Mouse (Mus musculus) gastrocnemius, postnatal 36 days (tissue): ENCODE data around the gene Srpr. TPM values are rescaled to one million over a fixed set of nuclear protein-coding genes. Genes with fewer than 3 reads are reported as not detected.

Source experiments
- DNase-seq, 2 experiments: peaks; one replicate each; pipeline ENCODE4 v3.0.0; 2022
- intact Hi-C: fragments of 180-260 bp; cut with DNase I; formaldehyde crosslinking; loops from one replicate; pipeline ENCODE4 v1.15.1; 2025
- total RNA-seq, 2 experiments: library from RNA; stranded (reverse); gene quantifications; 2 replicates each; pipeline ENCODE4 v1.2.3; 2021

Gene Srpr
- total RNA-seq, 2 experiments from 2014 or later: 190 to 215 TPM

DNA sequence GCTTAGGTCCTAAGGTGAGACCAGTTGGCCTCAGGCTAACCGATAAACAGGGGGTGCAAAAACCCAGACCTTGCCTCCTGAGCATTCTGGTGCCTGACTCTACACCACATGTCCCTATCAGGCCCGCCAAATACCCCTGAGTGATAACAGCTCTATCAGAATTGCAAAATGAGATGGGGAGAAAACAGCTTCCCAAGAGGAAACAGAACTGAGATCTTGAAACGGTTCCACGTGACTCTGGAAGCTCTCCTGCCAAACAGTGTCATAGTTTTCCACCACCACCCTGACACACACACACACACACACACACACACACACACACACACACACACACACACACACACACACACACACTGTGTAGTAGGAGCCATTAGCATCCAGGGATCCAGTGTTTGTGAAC, 90.9 kb downstream of the Srpr start:
- no peak for DNase-seq
- intact Hi-C loops: no loop called here

DNA sequence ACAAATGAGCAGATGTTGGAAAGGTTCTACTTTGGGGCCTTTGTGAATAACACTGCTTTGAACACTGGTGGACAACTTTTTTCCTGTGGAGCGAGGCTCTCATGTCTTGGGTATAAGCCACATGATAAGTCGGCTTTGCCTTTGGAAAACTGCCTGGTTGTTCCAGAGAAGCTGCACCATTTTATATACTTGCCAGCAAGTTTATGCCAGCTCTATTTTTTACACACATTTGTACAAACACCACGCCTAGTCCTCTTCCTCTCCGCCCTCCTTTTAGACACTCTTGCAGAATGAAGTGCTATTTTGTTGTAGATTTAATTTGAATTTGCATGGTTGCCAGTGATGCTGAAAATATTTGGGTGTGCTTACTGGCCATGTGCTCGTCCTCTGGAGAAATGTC, 93.5 kb downstream of the Srpr start:
- intact Hi-C loops: no loop called here
- DNase-seq: no peak

Other genes starting within 250 kb of the Srpr start
- gene St3gal4, start 80.9 kb upstream of the Srpr start, total RNA-seq: 1 to 10 TPM; 2.5 to 4.4 TPM
- gene Dcps, start 24.1 kb upstream of the Srpr start, total RNA-seq: 1 to 10 TPM; 6.0 to 6.8 TPM
- 10 to 100 TPM; 27.3 to 32.1 TPM for gene Tirap, start 116 bp downstream of the Srpr start, total RNA-seq
- 10 to 100 TPM; 17.8 to 24.4 TPM for gene Foxred1, start 10.9 kb downstream of the Srpr start, total RNA-seq
- gene Fam118b, start 67.6 kb downstream of the Srpr start, total RNA-seq: 10 to 100 TPM; 21.6 to 23.6 TPM
- 1 to 10 TPM; 6.7 to 7.4 TPM for gene Rpusd4, start 67.7 kb downstream of the Srpr start, total RNA-seq
- gene Cdon, start 221.0 kb downstream of the Srpr start, total RNA-seq: 10 to 100 TPM; 12.8 to 14.0 TPM